Mouse (Mus musculus) naive thymus-derived CD4-positive, alpha-beta T cell, adult 2 months (primary cell): Measurements from ENCODE around the gene Gm10518.
"Not testable (repeated sequence)": the region's sequence is repeated elsewhere in the genome, so short reads cannot be mapped to it uniquely, and the experiment has no call there.

Experiments
- DNase-seq: peaks from one replicate; pipeline ENCODE4 v3.0.0-alpha.2; 2011; ENCODE audit warnings: low read depth

The Gm10518 gene

GRCm38 (mm10) chr1:179802610-179803512 is at the start of gene Gm10518:
Gene Gm10518, plus strand, starts transcription at chr1:179803376.
- DNase-seq: no peak

GRCm38 (mm10) chr1:179756477-179756876 is 46.7 kb upstream of the Gm10518 start:
- no peak for DNase-seq

- no peak for DNase-seq
Observed at GRCm38 (mm10) chr1:179760086-179760485, 43.1 kb upstream of the Gm10518 start.

GRCm38 (mm10) chr1:179760553-179760952 is 42.6 kb upstream of the Gm10518 start:
- DNase-seq: no peak

GRCm38 (mm10) chr1:179776831-179777230 is 26.3 kb upstream of the Gm10518 start:
- DNase-seq: no peak

GRCm38 (mm10) chr1:179784098-179784497 is 19.1 kb upstream of the Gm10518 start:
- DNase-seq: no peak

GRCm38 (mm10) chr1:179785502-179785901 is 17.7 kb upstream of the Gm10518 start:
- no peak for DNase-seq

- no peak for DNase-seq
Observed at GRCm38 (mm10) chr1:179787281-179787680, 15.9 kb upstream of the Gm10518 start.

- no peak for DNase-seq
Observed at GRCm38 (mm10) chr1:179798794-179799193, 4.4 kb upstream of the Gm10518 start.

- peak; percentile 97 for DNase-seq
Observed at GRCm38 (mm10) chr1:179803513-179804139, 450 bp downstream of the Gm10518 start, which contains the start of gene Ahctf1. Gene Ahctf1, minus strand, starts transcription at chr1:179803680.

GRCm38 (mm10) chr1:179804140-179804881 is 1.1 kb downstream of the Gm10518 start:
- no peak for DNase-seq

- DNase-seq: no peak
Observed at GRCm38 (mm10) chr1:179805751-179806150, 2.6 kb downstream of the Gm10518 start.

- no peak for DNase-seq
Observed at GRCm38 (mm10) chr1:179807468-179807867, 4.3 kb downstream of the Gm10518 start.

GRCm38 (mm10) chr1:179808300-179808699 is 5.1 kb downstream of the Gm10518 start:
- no peak for DNase-seq

GRCm38 (mm10) chr1:179813385-179813784 is 10.2 kb downstream of the Gm10518 start:
- no peak for DNase-seq

- no peak for DNase-seq
Observed at GRCm38 (mm10) chr1:179814616-179815015, 11.4 kb downstream of the Gm10518 start.

- DNase-seq: not testable (repeated sequence)
Observed at GRCm38 (mm10) chr1:179818490-179819278, 15.5 kb downstream of the Gm10518 start.

GRCm38 (mm10) chr1:179824549-179824948 is 21.4 kb downstream of the Gm10518 start:
- DNase-seq: no peak

- DNase-seq: no peak
Observed at GRCm38 (mm10) chr1:179828051-179828450, 24.9 kb downstream of the Gm10518 start.

GRCm38 (mm10) chr1:179828900-179829299 is 25.7 kb downstream of the Gm10518 start:
- DNase-seq: no peak

GRCm38 (mm10) chr1:179832710-179833240 is 29.6 kb downstream of the Gm10518 start:
- DNase-seq: no peak
